Comparison of ENCODE assay signal across 18 mouse cellular contexts in the genomic region with DNA sequence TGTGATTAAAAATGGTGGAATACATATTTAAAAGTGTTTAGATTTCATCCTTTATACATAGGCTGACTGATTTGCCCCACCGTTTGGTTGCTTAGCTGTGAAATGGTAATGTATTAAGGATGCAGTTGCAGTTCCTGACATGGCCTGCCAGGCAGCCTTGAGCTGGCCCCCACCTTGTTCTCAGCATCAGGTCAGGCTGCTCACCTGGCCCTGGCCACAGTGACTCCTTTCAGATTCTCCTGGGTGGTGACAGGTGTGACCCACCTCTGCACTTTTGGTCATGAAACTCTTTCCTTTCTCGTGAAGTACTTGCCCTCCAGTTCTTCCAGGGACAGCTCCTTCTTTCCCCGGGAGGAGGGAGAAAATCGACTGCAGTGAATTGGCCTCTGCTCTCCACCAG.
DNase-seq lines count a peak whose midpoint lies in the region; ATAC-seq and TF ChIP-seq lines count a peak whose summit lies in the region.
"Had no signal": no experiment of that assay in that cellular context is flagged by ENCODE, and none has a peak within 500 bp of the region (broad histone marks: within the 10 kb centered on the region; RNA-seq: fewer than 3 reads in every experiment).

No protein-coding gene starts in this region.

- H3K36me3 ChIP-seq in hindbrain, embryonic 12.5 days: no peaks in the 10 kb centered on the region
- H3K36me3 ChIP-seq in hindbrain, embryonic 13.5 days: no peaks in the 10 kb centered on the region
- no peaks in the 10 kb centered on the region for H3K36me3 ChIP-seq in midbrain, embryonic 10.5 days
- H3K36me3 ChIP-seq in stomach, postnatal 0 days (ENCODE audit: control insufficient read depth, insufficient read depth, low read length): no peaks in the 10 kb centered on the region
- H3K36me3 ChIP-seq: G1E; kidney, embryonic 15.5 days; limb, embryonic 13.5 days had no signal

- H3K9ac ChIP-seq in hindbrain, embryonic 12.5 days: no peak overlapping the region
- no peak overlapping the region for H3K9ac ChIP-seq in hindbrain, embryonic 13.5 days
- no peak overlapping the region for H3K9ac ChIP-seq in stomach, postnatal 0 days (ENCODE audit: low read length)
- H3K9ac ChIP-seq: kidney, embryonic 15.5 days; limb, embryonic 13.5 days; liver, embryonic 14.5 days had no signal

- 0 out of 2 replicates have a peak overlapping the region, but pooled peaks have one; percentile 40 for H3K27ac ChIP-seq in hindbrain, embryonic 12.5 days
- H3K27ac ChIP-seq in hindbrain, embryonic 13.5 days: no peak overlapping the region
- peak overlapping the region; percentile 70 for H3K27ac ChIP-seq in midbrain, embryonic 10.5 days (replicated peaks)
- H3K27ac ChIP-seq in stomach, postnatal 0 days (replicated peaks): no peak overlapping the region
- H3K27ac ChIP-seq: kidney, embryonic 15.5 days; limb, embryonic 13.5 days; liver, embryonic 14.5 days had no signal

- no peaks in the 10 kb centered on the region for H3K9me3 ChIP-seq in hindbrain, embryonic 12.5 days (replicated peaks)
- no peaks in the 10 kb centered on the region for H3K9me3 ChIP-seq in hindbrain, embryonic 13.5 days
- no peaks in the 10 kb centered on the region for H3K9me3 ChIP-seq in midbrain, embryonic 10.5 days (replicated peaks)
- no peaks in the 10 kb centered on the region for H3K9me3 ChIP-seq in stomach, postnatal 0 days (ENCODE audit: control insufficient read depth, low read length)
- H3K9me3 ChIP-seq: kidney, embryonic 15.5 days; limb, embryonic 13.5 days had no signal

- H3K27me3 ChIP-seq in hindbrain, embryonic 12.5 days: no peaks in the 10 kb centered on the region
- H3K27me3 ChIP-seq in hindbrain, embryonic 13.5 days: no peaks in the 10 kb centered on the region
- H3K27me3 ChIP-seq in midbrain, embryonic 10.5 days (ENCODE audit: low read depth, poor library complexity, severe bottlenecking): peaks cover 7% of the 10 kb centered on the region; the same call in 1 of the 2 replicates
- H3K27me3 ChIP-seq in stomach, postnatal 0 days (ENCODE audit: control insufficient read depth, insufficient read depth, low read length): no peaks in the 10 kb centered on the region
- H3K27me3 ChIP-seq: limb, embryonic 13.5 days had no signal

- peak; percentile 25 for DNase-seq in retina, embryonic 14.5 days (ENCODE audit: low spot score)
- no peak for DNase-seq in retina, postnatal 1 day
- no peak for DNase-seq in midbrain, embryonic 10.5 days (ENCODE audit: low spot score)
- no peak for DNase-seq in stomach, postnatal 0 days (ENCODE audit: low spot score)
- no peak for DNase-seq in adrenal gland, postnatal 4 days (ENCODE audit: low spot score in 2 of 2)
- DNase-seq in testis, postnatal 10 days (ENCODE audit: low spot score): no peak
- DNase-seq: cerebellum, postnatal 25 days; gastrocnemius, postnatal 25 days; right cerebral cortex, postnatal 4 days; thymus, adult 18-20 months had no signal

- no peak for TF ChIP-seq EP300 in stomach, postnatal 0 days (optimal IDR thresholded peaks at IDR 0.05)

- peak; percentile 40 for TF ChIP-seq CTCF in stomach, postnatal 0 days (IDR thresholded peaks at IDR 0.05; ENCODE audit: low read depth)

- no peak overlapping the region for H3K4me3 ChIP-seq in hindbrain, embryonic 12.5 days
- no peak overlapping the region for H3K4me3 ChIP-seq in hindbrain, embryonic 13.5 days
- H3K4me3 ChIP-seq in midbrain, embryonic 10.5 days: no peak overlapping the region
- H3K4me3 ChIP-seq in stomach, postnatal 0 days (ENCODE audit: low read depth, low read length): no peak overlapping the region
- H3K4me3 ChIP-seq: erythroblast, embryonic 14.5 days; kidney, embryonic 15.5 days; limb, embryonic 13.5 days had no signal

- 33% methylated on average over 4 of the region's 4 CpGs for WGBS in hindbrain, embryonic 12.5 days
- 37% methylated on average over 4 of the region's 4 CpGs for WGBS in hindbrain, embryonic 13.5 days
- 49% methylated on average over 4 of the region's 4 CpGs for WGBS in midbrain, embryonic 10.5 days
- 40% methylated on average over 4 of the region's 4 CpGs for WGBS in stomach, postnatal 0 days

- peaks cover 17% of the 10 kb centered on the region for H3K4me1 ChIP-seq in hindbrain, embryonic 12.5 days
- H3K4me1 ChIP-seq in hindbrain, embryonic 13.5 days (replicated peaks): peaks cover 22% of the 10 kb centered on the region
- H3K4me1 ChIP-seq in midbrain, embryonic 10.5 days: peaks cover 23% of the 10 kb centered on the region
- H3K4me1 ChIP-seq in stomach, postnatal 0 days (replicated peaks; ENCODE audit: control insufficient read depth, insufficient read depth): no peaks in the 10 kb centered on the region
- H3K4me1 ChIP-seq: kidney, embryonic 15.5 days; limb, embryonic 13.5 days had no signal

- ATAC-seq in hindbrain, embryonic 12.5 days (ENCODE audit: low FRiP score): no peak
- ATAC-seq in hindbrain, embryonic 13.5 days (ENCODE audit: low FRiP score): no peak
- no peak for ATAC-seq in stomach, postnatal 0 days (ENCODE audit: low FRiP score, low TSS enrichment)
- ATAC-seq: lung, postnatal 0 days had no signal

- H3K4me2 ChIP-seq in hindbrain, embryonic 12.5 days (replicated peaks): no peak overlapping the region
- H3K4me2 ChIP-seq in hindbrain, embryonic 13.5 days: no peak overlapping the region
- no peak overlapping the region for H3K4me2 ChIP-seq in stomach, postnatal 0 days (replicated peaks; ENCODE audit: low read depth)
- H3K4me2 ChIP-seq: kidney, embryonic 15.5 days; limb, embryonic 13.5 days had no signal

Comparison
In these comparisons a context has a peak if more than half of its experiments do, and no peak if none do; other contexts are left out.
1. H3K27ac ChIP-seq: peak in hindbrain, embryonic 12.5 days (single experiment) and midbrain, embryonic 10.5 days (single experiment); none in hindbrain, embryonic 13.5 days (single experiment) and stomach, postnatal 0 days (single experiment).